Mouse (Mus musculus): ENCODE measurements around the gene Gsto2.

Gsto2 gene

GRCm38 (mm10) chr19:47859180-47859579, 6.2 kb upstream of the Gsto2 start:
- no peak for DNase-seq

- no peak for DNase-seq
These were observed 2.8 kb upstream of the Gsto2 start for GRCm38 (mm10) chr19:47862581-47862980.

- DNase-seq, result no peak
These were observed 1.3 kb upstream of the Gsto2 start for GRCm38 (mm10) chr19:47864051-47864450.

- no peak for DNase-seq
These were observed 613 bp upstream of the Gsto2 start for GRCm38 (mm10) chr19:47864721-47865120.

GRCm38 (mm10) chr19:47867628-47868175, 2.4 kb downstream of the Gsto2 start:
- no peak for DNase-seq

- no peak for DNase-seq
These were observed 3.6 kb downstream of the Gsto2 start for GRCm38 (mm10) chr19:47868951-47869350.

- no peak for DNase-seq
These were observed 4.2 kb downstream of the Gsto2 start for GRCm38 (mm10) chr19:47869516-47869915.

GRCm38 (mm10) chr19:47870102-47870666, 4.8 kb downstream of the Gsto2 start:
- no peak for DNase-seq

- DNase-seq, result no peak
These were observed 6.2 kb downstream of the Gsto2 start for GRCm38 (mm10) chr19:47871515-47871914.

GRCm38 (mm10) chr19:47876252-47876651, 10.9 kb downstream of the Gsto2 start:
- DNase-seq, result no peak

- no peak for DNase-seq
These were observed 16.2 kb downstream of the Gsto2 start for GRCm38 (mm10) chr19:47881538-47881937.

- peak; percentile 67 for DNase-seq
These were observed 17.0 kb downstream of the Gsto2 start for GRCm38 (mm10) chr19:47882151-47882881.

- DNase-seq, result no peak
These were observed 17.5 kb downstream of the Gsto2 start for GRCm38 (mm10) chr19:47882882-47883254.

GRCm38 (mm10) chr19:47884296-47885085, 19.2 kb downstream of the Gsto2 start:
- no peak for DNase-seq

- DNase-seq, result no peak
These were observed 19.9 kb downstream of the Gsto2 start for GRCm38 (mm10) chr19:47885191-47885743.

GRCm38 (mm10) chr19:47885886-47886285, 20.6 kb downstream of the Gsto2 start:
- DNase-seq, result no peak

GRCm38 (mm10) chr19:47886617-47887016, 21.3 kb downstream of the Gsto2 start:
- no peak for DNase-seq

- DNase-seq, result no peak
These were observed 22.1 kb downstream of the Gsto2 start for GRCm38 (mm10) chr19:47887417-47887816.

GRCm38 (mm10) chr19:47888037-47888436, 22.7 kb downstream of the Gsto2 start:
- DNase-seq, result no peak

- no peak for DNase-seq
These were observed 25.3 kb downstream of the Gsto2 start for GRCm38 (mm10) chr19:47890489-47891130.

GRCm38 (mm10) chr19:47891562-47892312, 26.4 kb downstream of the Gsto2 start:
- no peak for DNase-seq

GRCm38 (mm10) chr19:47893092-47893491, 27.8 kb downstream of the Gsto2 start:
- DNase-seq, result no peak

All from cerebellum, adult 8-10 months (tissue).